Comparison of ENCODE assay signal across 8 mouse cellular contexts in genomic region chr10:78211311-78211710, GRCm38 (mm10). TPM values are rescaled to one million over a fixed set of nuclear protein-coding genes. Genes with fewer than 3 reads are reported as not detected.
DNase-seq lines count a peak whose midpoint lies in the region; TF ChIP-seq lines count a peak whose summit lies in the region.

No protein-coding gene starts in this region.

- peak; percentile 63 to 69 for DNase-seq in cerebellum, postnatal 10 days
- DNase-seq in cerebellum, adult 9-10 months, result no peak
- no peak for DNase-seq in left cerebral cortex, adult 2 months (ENCODE audit: extremely low spot score in 1 of 2, low spot score in 2 of 2)
- DNase-seq in left cerebral cortex, postnatal 10 days (ENCODE audit: extremely low spot score in 1 of 2, low spot score in 2 of 2), result no peak
- peak; percentile 7 for DNase-seq in NIH3T3 (ENCODE audit: low read depth)
- peak; percentile 3 for DNase-seq in mesoderm, embryonic 11.5 days (ENCODE audit: low read depth, low spot score)
- no peak for DNase-seq in ovary, postnatal 14 days (ENCODE audit: low spot score)
- no peak for DNase-seq in heart, postnatal 25 days (ENCODE audit: low spot score)

- no peak overlapping the region for H3K27ac ChIP-seq in left cerebral cortex, adult 2 months

- intact Hi-C loops in left cerebral cortex, adult 2 months (cut with DNase I), result no loop called here
- intact Hi-C loops in left cerebral cortex, postnatal 10 days (cut with DNase I), result no loop called here
- intact Hi-C loops in heart, postnatal 25 days (cut with DNase I), result no loop called here

- TF ChIP-seq CTCF in left cerebral cortex, adult 2 months (IDR thresholded peaks at IDR 0.05), result peak; percentile 53

- no peak overlapping the region for H3K4me3 ChIP-seq in left cerebral cortex, adult 2 months

RNA-seq across cellular contexts. Expression of gene Pwp2, which starts 26.4 kb away (rescaled TPM):
- total RNA-seq in left cerebral cortex, adult 2 months (2021), result 10 to 100 TPM; 19.6 to 19.7 TPM
- 10 to 100 TPM; 18.5 to 18.7 TPM for total RNA-seq in left cerebral cortex, postnatal 10 days (2021)
- 1 to 10 TPM; 8.4 to 9.3 TPM for total RNA-seq in heart, postnatal 25 days (2021)

RNA-seq across cellular contexts. Expression of gene Trappc10, which starts 33.1 kb away (rescaled TPM):
- total RNA-seq in left cerebral cortex, adult 2 months (2021), result 10 to 100 TPM; 86.7 to 88.6 TPM
- total RNA-seq in left cerebral cortex, postnatal 10 days (2021), result 10 to 100 TPM; 81.8 to 84.3 TPM
- 10 to 100 TPM; 40.2 to 44.4 TPM for total RNA-seq in heart, postnatal 25 days (2021)

RNA-seq across cellular contexts. Expression of gene D10Jhu81e, which starts 41.7 kb away (rescaled TPM):
- 100 to 1,000 TPM; 104 TPM for total RNA-seq in left cerebral cortex, adult 2 months (2021)
- total RNA-seq in left cerebral cortex, postnatal 10 days (2021), result 10 to 100 TPM; 85.0 to 93.0 TPM
- total RNA-seq in heart, postnatal 25 days (2021), result 100 to 1,000 TPM; 500 to 510 TPM

Comparison
In these comparisons a context has a peak if more than half of its experiments do, and no peak if none do; other contexts are left out.
1. DNase-seq: peak in cerebellum, postnatal 10 days (2 of 2), NIH3T3 (single experiment) and mesoderm, embryonic 11.5 days (single experiment); none in cerebellum, adult 9-10 months (single experiment), left cerebral cortex, adult 2 months (0 of 2), left cerebral cortex, postnatal 10 days (0 of 2), ovary, postnatal 14 days (single experiment) and heart, postnatal 25 days (single experiment).
2. RNA of gene D10Jhu81e, which starts 41.7 kb away (total RNA-seq): 500 to 510 TPM in heart, postnatal 25 days; 104 TPM in left cerebral cortex, adult 2 months and 85.0 to 93.0 TPM in left cerebral cortex, postnatal 10 days; every median in the first group is over 4 times any median in the second.